Mouse (Mus musculus) heart, adult 11 months (tissue): ENCODE data around the gene Abcc3.
"Not testable (repeated sequence)": the region's sequence is repeated elsewhere in the genome, so short reads cannot be mapped to it uniquely, and the experiment has no call there.

ENCODE experiments used
- DNase-seq: peaks from one replicate; pipeline ENCODE4 v3.0.0; 2022

The Abcc3 gene

GRCm38 (mm10) chr11:94402029-94402428 lies 9.2 kb upstream of the Abcc3 start:
- DNase-seq = not testable (repeated sequence)

GRCm38 (mm10) chr11:94400996-94401395 lies 8.2 kb upstream of the Abcc3 start:
- no peak for DNase-seq

- peak; percentile 70 for DNase-seq
Measured at GRCm38 (mm10) chr11:94394107-94394506, 1.3 kb upstream of the Abcc3 start.

GRCm38 (mm10) chr11:94393490-94393889 lies 693 bp upstream of the Abcc3 start:
- not testable (repeated sequence) for DNase-seq

- DNase-seq = no peak
Measured at GRCm38 (mm10) chr11:94391661-94392060, 1.1 kb downstream of the Abcc3 start.

- no peak for DNase-seq
Measured at GRCm38 (mm10) chr11:94390825-94391224, 2.0 kb downstream of the Abcc3 start.

- DNase-seq = no peak
Measured at GRCm38 (mm10) chr11:94389724-94390396, 2.9 kb downstream of the Abcc3 start.

GRCm38 (mm10) chr11:94389021-94389420 lies 3.8 kb downstream of the Abcc3 start:
- no peak for DNase-seq

GRCm38 (mm10) chr11:94387756-94388155 lies 5.0 kb downstream of the Abcc3 start:
- no peak for DNase-seq

GRCm38 (mm10) chr11:94385977-94386771 lies 6.6 kb downstream of the Abcc3 start:
- peak; percentile 96 for DNase-seq

GRCm38 (mm10) chr11:94379736-94380135 lies 13.1 kb downstream of the Abcc3 start:
- DNase-seq = no peak

- DNase-seq = no peak
Measured at GRCm38 (mm10) chr11:94379061-94379460, 13.7 kb downstream of the Abcc3 start.

- no peak for DNase-seq
Measured at GRCm38 (mm10) chr11:94374276-94374948, 18.4 kb downstream of the Abcc3 start.

GRCm38 (mm10) chr11:94370809-94371208 lies 22.0 kb downstream of the Abcc3 start:
- DNase-seq = no peak

- DNase-seq = no peak
Measured at GRCm38 (mm10) chr11:94369981-94370380, 22.8 kb downstream of the Abcc3 start.

GRCm38 (mm10) chr11:94365340-94365739 lies 27.5 kb downstream of the Abcc3 start:
- no peak for DNase-seq

GRCm38 (mm10) chr11:94363690-94364089 lies 29.1 kb downstream of the Abcc3 start:
- DNase-seq = no peak

- DNase-seq = no peak
Measured at GRCm38 (mm10) chr11:94362101-94362500, 30.7 kb downstream of the Abcc3 start.

- no peak for DNase-seq
Measured at GRCm38 (mm10) chr11:94361166-94361870, 31.5 kb downstream of the Abcc3 start.

- no peak for DNase-seq
Measured at GRCm38 (mm10) chr11:94359168-94359567, 33.6 kb downstream of the Abcc3 start.

GRCm38 (mm10) chr11:94355521-94356217 lies 37.1 kb downstream of the Abcc3 start:
- no peak for DNase-seq

- no peak for DNase-seq
Measured at GRCm38 (mm10) chr11:94351094-94351493, 41.7 kb downstream of the Abcc3 start.
